Mouse (Mus musculus): ENCODE measurements around the gene Prrc2b. TPM values are rescaled to one million over a fixed set of nuclear protein-coding genes. Genes with fewer than 3 reads are reported as not detected.

Prrc2b gene
- total and polyA plus RNA-seq, 3 experiments, result 39.3 to 82.6 (median 78.3) TPM

DNA sequence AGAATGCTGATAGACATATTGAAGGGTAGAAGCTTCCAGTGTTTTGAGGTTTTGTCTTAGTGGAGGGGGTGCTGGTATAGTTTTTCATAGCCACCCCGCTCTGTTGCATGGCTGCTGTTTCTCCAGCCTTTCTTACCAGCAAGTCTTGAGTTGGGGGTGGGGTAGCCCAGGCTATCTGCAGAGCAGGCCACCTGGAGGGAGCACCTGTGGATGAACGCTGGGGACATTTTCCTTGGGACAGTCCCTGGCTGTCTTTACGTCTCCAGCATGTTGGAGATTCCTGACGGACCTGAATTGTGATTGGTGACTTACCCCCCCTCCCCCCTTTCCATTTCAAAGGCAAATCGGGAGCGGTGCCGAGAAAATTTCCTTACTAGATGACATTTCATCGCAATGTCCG lies 31.2 kb downstream of the Prrc2b start:
- intact Hi-C loops (cut with DNase I), result no loop called here
- no peak overlapping the region for H3K4me3 ChIP-seq
- no peaks in the 10 kb centered on the region for H3K36me3 ChIP-seq (ENCODE audit: control insufficient read depth, insufficient read depth, low read length)
- H3K4me1 ChIP-seq (ENCODE audit: control insufficient read depth, insufficient read depth, low read length), result peaks cover 29% of the 10 kb centered on the region
- peaks cover 17% of the 10 kb centered on the region for H3K79me2 ChIP-seq (replicated peaks; ENCODE audit: control insufficient read depth, insufficient read depth, low read length)
- H3K27ac ChIP-seq, result no peak overlapping the region
- DNase-seq, result no peak
- no peaks in the 10 kb centered on the region for H3K27me3 ChIP-seq (ENCODE audit: control insufficient read depth, insufficient read depth, low read length)
- no peak overlapping the region for H3K9ac ChIP-seq (ENCODE audit: low read depth, low read length)
- TF ChIP-seq CTCF (IDR thresholded peaks at IDR 0.05) (no peak), EP300 (IDR thresholded peaks at IDR 0.05; ENCODE audit: insufficient read depth, low read depth, low read length) (no peak), POLR2A (IDR thresholded peaks at IDR 0.05; ENCODE audit: insufficient read depth, low read depth, low read length) (no peak)
- WGBS, result 73% methylated on average over 9 of the region's 9 CpGs

DNA sequence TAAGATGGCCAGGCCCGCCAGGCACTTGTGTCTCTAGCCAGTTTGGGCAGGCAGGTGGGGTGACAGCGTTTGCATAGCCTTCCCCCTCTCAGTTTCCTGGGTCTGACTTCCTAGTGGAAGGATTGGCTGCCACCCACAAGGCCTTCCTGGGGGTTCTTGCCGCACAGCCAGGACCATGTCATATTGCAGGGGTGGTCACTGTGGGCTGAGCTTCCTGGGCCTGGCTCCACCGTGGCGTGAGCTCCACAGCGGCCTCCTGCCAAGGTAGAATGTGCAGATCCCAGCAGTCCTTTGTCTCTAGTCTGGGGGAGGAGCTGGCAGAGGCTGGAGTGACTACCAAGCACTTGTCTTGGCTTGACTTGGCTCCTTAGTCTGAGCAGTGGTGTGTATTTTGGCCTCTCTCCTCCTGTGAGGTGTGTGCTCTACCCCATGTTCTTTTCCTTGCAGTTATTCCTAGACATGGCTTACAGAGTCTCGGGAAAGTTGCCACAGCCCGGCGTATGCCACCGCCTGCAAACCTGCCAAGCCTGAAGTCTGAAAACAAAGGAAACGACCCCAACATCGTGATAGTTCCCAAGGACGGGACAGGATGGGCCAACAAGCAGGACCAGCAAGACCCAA lies 31.9 kb downstream of the Prrc2b start:
- no peak overlapping the region for H3K4me3 ChIP-seq
- H3K79me2 ChIP-seq (replicated peaks; ENCODE audit: control insufficient read depth, insufficient read depth, low read length), result peaks cover 13% of the 10 kb centered on the region
- H3K27me3 ChIP-seq (ENCODE audit: control insufficient read depth, insufficient read depth, low read length), result no peaks in the 10 kb centered on the region
- H3K36me3 ChIP-seq (ENCODE audit: control insufficient read depth, insufficient read depth, low read length), result no peaks in the 10 kb centered on the region
- 31% methylated on average over 13 of the region's 13 CpGs for WGBS
- intact Hi-C loops (cut with DNase I), result no loop called here
- H3K9ac ChIP-seq (ENCODE audit: low read depth, low read length), result 0 out of 2 replicates have a peak overlapping the region, but pooled peaks have one; percentile 10
- TF ChIP-seq EP300 (IDR thresholded peaks at IDR 0.05; ENCODE audit: insufficient read depth, low read depth, low read length) (0 out of 2 replicates have a peak, but pooled peaks have one; percentile 36), POLR2A (IDR thresholded peaks at IDR 0.05; ENCODE audit: insufficient read depth, low read depth, low read length) (no peak), CTCF (IDR thresholded peaks at IDR 0.05) (no peak)
- DNase-seq, result peak in 1 of 2 experiments; percentile 66
- peaks cover 24% of the 10 kb centered on the region for H3K4me1 ChIP-seq (ENCODE audit: control insufficient read depth, insufficient read depth, low read length)
- H3K27ac ChIP-seq, result no peak overlapping the region

DNA sequence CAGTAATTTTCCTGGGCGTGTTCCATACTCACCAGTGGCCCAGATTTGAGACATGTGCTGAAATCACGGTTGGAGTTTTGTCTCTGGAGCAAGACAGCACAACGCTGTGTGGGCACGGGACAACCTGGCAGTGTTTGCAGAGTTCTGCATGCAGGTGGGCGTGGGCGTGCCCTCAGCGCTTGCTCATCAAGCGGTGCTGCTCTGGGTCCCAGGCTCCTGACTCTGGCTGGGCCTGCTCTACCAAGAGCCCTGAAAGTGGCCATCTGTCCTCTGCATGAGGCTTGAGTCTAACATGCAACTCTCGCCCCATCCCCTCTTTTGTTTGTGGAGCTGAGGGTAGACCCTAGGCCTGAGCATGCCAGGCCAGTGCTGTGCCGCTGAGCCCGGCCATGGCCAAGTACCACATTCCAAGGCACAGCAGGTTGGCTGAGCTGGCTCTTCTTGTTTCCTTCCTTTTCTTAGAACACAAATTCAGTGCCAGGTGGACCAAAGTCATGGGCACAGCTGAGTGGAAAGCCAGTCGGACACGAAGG lies 36.2 kb downstream of the Prrc2b start:
- peaks cover 4% of the 10 kb centered on the region; the same call in 1 of the 2 replicates for H3K79me2 ChIP-seq (replicated peaks; ENCODE audit: control insufficient read depth, insufficient read depth, low read length)
- intact Hi-C loops (cut with DNase I), result no loop called here
- no peaks in the 10 kb centered on the region for H3K27me3 ChIP-seq (ENCODE audit: control insufficient read depth, insufficient read depth, low read length)
- no peaks in the 10 kb centered on the region for H3K36me3 ChIP-seq (ENCODE audit: control insufficient read depth, insufficient read depth, low read length)
- H3K4me1 ChIP-seq (ENCODE audit: control insufficient read depth, insufficient read depth, low read length), result peaks cover 12% of the 10 kb centered on the region
- TF ChIP-seq EP300 (IDR thresholded peaks at IDR 0.05; ENCODE audit: insufficient read depth, low read depth, low read length) (no peak), POLR2A (IDR thresholded peaks at IDR 0.05; ENCODE audit: insufficient read depth, low read depth, low read length) (no peak), CTCF (IDR thresholded peaks at IDR 0.05) (no peak)
- DNase-seq, result no peak
- H3K4me3 ChIP-seq, result no peak overlapping the region
- no peak overlapping the region for H3K27ac ChIP-seq
- 85% methylated on average over 13 of the region's 13 CpGs for WGBS
- H3K9ac ChIP-seq (ENCODE audit: low read depth, low read length), result no peak overlapping the region

DNA sequence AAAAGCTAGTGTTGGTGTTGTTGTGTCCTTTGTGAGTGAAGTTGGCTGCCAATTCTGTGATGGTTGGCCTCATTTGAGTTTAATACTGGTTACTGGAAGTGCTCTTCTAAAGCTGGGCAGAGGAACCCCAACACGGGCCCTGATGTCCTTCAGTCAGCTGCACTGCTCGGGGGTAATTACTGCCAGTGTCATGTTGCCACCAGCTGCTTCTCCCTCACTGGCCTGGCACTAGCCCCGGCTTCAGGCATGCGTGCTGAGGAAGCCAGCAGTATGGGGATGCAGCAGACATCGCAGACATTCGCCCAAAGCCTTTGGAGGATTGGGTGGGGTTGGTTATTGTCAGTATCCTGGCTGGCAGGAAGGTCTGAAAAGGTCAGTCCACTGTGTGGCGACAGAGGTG lies 36.8 kb downstream of the Prrc2b start:
- DNase-seq, result no peak
- peaks cover 4% of the 10 kb centered on the region; the same call in 1 of the 2 replicates for H3K79me2 ChIP-seq (replicated peaks; ENCODE audit: control insufficient read depth, insufficient read depth, low read length)
- no peak overlapping the region for H3K4me3 ChIP-seq
- H3K9ac ChIP-seq (ENCODE audit: low read depth, low read length), result no peak overlapping the region
- H3K36me3 ChIP-seq (ENCODE audit: control insufficient read depth, insufficient read depth, low read length), result no peaks in the 10 kb centered on the region
- intact Hi-C loops (cut with DNase I), result no loop called here
- WGBS, result 64% methylated on average over 7 of the region's 7 CpGs
- H3K27ac ChIP-seq, result no peak overlapping the region
- TF ChIP-seq EP300 (IDR thresholded peaks at IDR 0.05; ENCODE audit: insufficient read depth, low read depth, low read length), result no peak
- TF ChIP-seq CTCF (IDR thresholded peaks at IDR 0.05), result no peak
- TF ChIP-seq POLR2A (IDR thresholded peaks at IDR 0.05; ENCODE audit: insufficient read depth, low read depth, low read length), result no peak
- peaks cover 8% of the 10 kb centered on the region for H3K4me1 ChIP-seq (ENCODE audit: control insufficient read depth, insufficient read depth, low read length)
- H3K27me3 ChIP-seq (ENCODE audit: control insufficient read depth, insufficient read depth, low read length), result no peaks in the 10 kb centered on the region

DNA sequence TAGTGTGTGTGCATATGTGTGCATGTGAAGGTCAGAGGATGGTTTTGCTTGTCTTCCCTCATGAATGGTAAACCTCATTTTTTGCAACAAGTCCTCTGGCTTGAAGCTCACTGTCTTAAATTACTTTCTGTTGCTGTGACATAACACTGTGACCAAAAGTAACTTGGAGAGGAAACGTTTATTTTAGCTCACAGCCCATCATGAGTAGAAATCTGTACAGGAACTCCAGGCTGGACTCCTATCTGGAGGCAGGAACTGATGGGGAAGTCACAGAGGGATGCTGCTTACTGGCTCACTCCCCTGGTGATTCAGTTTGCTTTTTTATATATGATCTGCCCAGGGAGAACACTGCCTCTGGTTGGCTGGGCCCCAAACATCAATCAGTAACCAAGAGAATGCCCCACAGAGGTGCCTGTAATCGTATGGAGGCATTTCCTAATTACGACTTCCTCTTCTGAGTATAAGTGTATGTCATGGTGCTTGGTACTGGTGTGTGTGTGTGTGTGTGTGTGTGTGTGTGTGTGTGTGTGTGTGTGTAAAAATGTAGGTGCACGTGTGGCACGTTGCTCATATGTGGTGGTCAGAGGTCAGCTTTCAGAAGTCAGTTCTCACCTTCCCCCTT lies 38.3 kb downstream of the Prrc2b start:
- intact Hi-C loops (cut with DNase I), result no loop called here
- 65% methylated on average over 5 of the region's 5 CpGs for WGBS
- Histone ChIP-seq H3K27ac (no peak overlapping the region), H3K4me1 (ENCODE audit: control insufficient read depth, insufficient read depth, low read length) (no peaks in the 10 kb centered on the region; the same call in 1 of the 2 replicates), H3K9ac (ENCODE audit: low read depth, low read length) (no peak overlapping the region), H3K79me2 (replicated peaks; ENCODE audit: control insufficient read depth, insufficient read depth, low read length) (peaks cover 2% of the 10 kb centered on the region; the same call in 1 of the 2 replicates), H3K36me3 (ENCODE audit: control insufficient read depth, insufficient read depth, low read length) (no peaks in the 10 kb centered on the region), H3K4me3 (no peak overlapping the region), H3K27me3 (ENCODE audit: control insufficient read depth, insufficient read depth, low read length) (no peaks in the 10 kb centered on the region)
- DNase-seq, result no peak
- TF ChIP-seq POLR2A (IDR thresholded peaks at IDR 0.05; ENCODE audit: insufficient read depth, low read depth, low read length), result no peak
- no peak for TF ChIP-seq CTCF (IDR thresholded peaks at IDR 0.05)
- TF ChIP-seq EP300 (IDR thresholded peaks at IDR 0.05; ENCODE audit: insufficient read depth, low read depth, low read length), result no peak

DNA sequence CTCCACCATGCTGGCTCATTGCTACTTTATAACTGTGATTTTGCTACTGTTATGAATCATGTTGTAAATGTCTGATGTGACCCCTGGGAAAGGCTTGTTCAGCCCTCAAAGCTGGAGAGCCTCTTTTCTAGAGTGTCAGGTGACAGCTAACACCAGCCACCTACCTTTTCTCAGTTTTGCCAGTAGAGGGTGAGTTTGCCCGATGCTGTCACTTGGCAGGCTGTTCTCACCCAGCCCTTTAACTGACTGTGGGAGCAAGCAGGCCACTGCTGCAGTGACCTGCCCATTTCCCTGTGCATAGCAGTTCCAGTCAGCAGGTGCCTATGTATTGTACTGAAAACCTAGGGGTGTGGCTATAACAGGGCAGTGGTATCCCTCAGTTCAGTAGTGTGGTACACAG lies 39.7 kb downstream of the Prrc2b start:
- Histone ChIP-seq H3K4me1 (ENCODE audit: control insufficient read depth, insufficient read depth, low read length) (no peaks in the 10 kb centered on the region; the same call in 1 of the 2 replicates), H3K27me3 (ENCODE audit: control insufficient read depth, insufficient read depth, low read length) (no peaks in the 10 kb centered on the region), H3K9ac (ENCODE audit: low read depth, low read length) (no peak overlapping the region), H3K4me3 (no peak overlapping the region), H3K27ac (no peak overlapping the region), H3K79me2 (replicated peaks; ENCODE audit: control insufficient read depth, insufficient read depth, low read length) (peaks cover 2% of the 10 kb centered on the region), H3K36me3 (ENCODE audit: control insufficient read depth, insufficient read depth, low read length) (no peaks in the 10 kb centered on the region)
- no peak for DNase-seq
- TF ChIP-seq CTCF (IDR thresholded peaks at IDR 0.05) (peak; percentile 38), EP300 (IDR thresholded peaks at IDR 0.05; ENCODE audit: insufficient read depth, low read depth, low read length) (no peak), POLR2A (IDR thresholded peaks at IDR 0.05; ENCODE audit: insufficient read depth, low read depth, low read length) (no peak)
- intact Hi-C loops (cut with DNase I), result loop anchor here (5.0 to 10.0 kb wide), 2 partner anchors 53 to 276 kb away; no protein-coding TSS in a partner anchor
- WGBS, result 59% methylated on average over 1 of the region's 1 CpGs
